Mouse (Mus musculus) retina, adult 2 months (tissue): ENCODE data around the gene Nudt15.

Experiments
- DNase-seq: peaks from one replicate; pipeline ENCODE4 v3.0.0-alpha.2; 2012; ENCODE audit warnings: low read depth, low spot score

The Nudt15 gene

GRCm38 (mm10) chr14:73507702-73508376 is 40.2 kb downstream of the Nudt15 start:
- DNase-seq = no peak

GRCm38 (mm10) chr14:73507200-73507599 is 40.8 kb downstream of the Nudt15 start:
- no peak for DNase-seq

GRCm38 (mm10) chr14:73506283-73506682 is 41.8 kb downstream of the Nudt15 start:
- DNase-seq = no peak

- no peak for DNase-seq
Observed at GRCm38 (mm10) chr14:73503237-73503933, 44.7 kb downstream of the Nudt15 start.

- DNase-seq = no peak
Observed at GRCm38 (mm10) chr14:73502591-73503184, 45.4 kb downstream of the Nudt15 start.

GRCm38 (mm10) chr14:73501721-73502120 is 46.3 kb downstream of the Nudt15 start:
- no peak for DNase-seq

GRCm38 (mm10) chr14:73501283-73501682 is 46.8 kb downstream of the Nudt15 start:
- DNase-seq = no peak

- DNase-seq = no peak
Observed at GRCm38 (mm10) chr14:73495753-73496152, 52.3 kb downstream of the Nudt15 start.

GRCm38 (mm10) chr14:73494122-73494521 is 53.9 kb downstream of the Nudt15 start:
- no peak for DNase-seq

- no peak for DNase-seq
Observed at GRCm38 (mm10) chr14:73493356-73493755, 54.7 kb downstream of the Nudt15 start.

- DNase-seq = no peak
Observed at GRCm38 (mm10) chr14:73486641-73487040, 61.4 kb downstream of the Nudt15 start.

GRCm38 (mm10) chr14:73484366-73485110 is 63.5 kb downstream of the Nudt15 start:
- DNase-seq = no peak

- no peak for DNase-seq
Observed at GRCm38 (mm10) chr14:73483516-73484229, 64.4 kb downstream of the Nudt15 start.

- DNase-seq = no peak
Observed at GRCm38 (mm10) chr14:73479771-73480170, 68.3 kb downstream of the Nudt15 start.

GRCm38 (mm10) chr14:73478321-73478720 is 69.7 kb downstream of the Nudt15 start:
- DNase-seq = no peak

- DNase-seq = no peak
Observed at GRCm38 (mm10) chr14:73477077-73477476, 71.0 kb downstream of the Nudt15 start.

GRCm38 (mm10) chr14:73476361-73476934 is 71.6 kb downstream of the Nudt15 start:
- DNase-seq = no peak

GRCm38 (mm10) chr14:73475506-73475905 is 72.5 kb downstream of the Nudt15 start:
- no peak for DNase-seq

- no peak for DNase-seq
Observed at GRCm38 (mm10) chr14:73474636-73475093, 73.4 kb downstream of the Nudt15 start.

GRCm38 (mm10) chr14:73473670-73474460 is 74.2 kb downstream of the Nudt15 start:
- DNase-seq = no peak
